Mouse (Mus musculus) embryonic fibroblast, embryonic 13.5 days (primary cell): ENCODE results near the gene Rtn1. TPM values are rescaled to one million over a fixed set of nuclear protein-coding genes. Genes with fewer than 3 reads are reported as not detected.

ENCODE experiments used
- H3K27ac ChIP-seq: 2 replicates; pipeline ENCODE4 v1.5.1; 2012; ENCODE audit warnings: low read length, control low read depth, inconsistent platforms; ENCODE audit not compliant: insufficient read depth
- H3K4me1 ChIP-seq: 2 replicates; pipeline ENCODE4 v1.6.1; 2011; ENCODE audit warnings: low read length; ENCODE audit not compliant: control insufficient read depth, insufficient read depth
- H3K4me3 ChIP-seq: 2 replicates; pipeline ENCODE4 v1.5.1; 2011; ENCODE audit warnings: mild to moderate bottlenecking, control low read depth, low read length; ENCODE audit not compliant: insufficient read depth
- CTCF ChIP-seq: IDR thresholded peaks from 2 replicates; pipeline ENCODE4 v1.5.1; 2011; ENCODE audit warnings: mild to moderate bottlenecking, control low read depth, low read length, moderate library complexity, borderline replicate concordance; ENCODE audit not compliant: insufficient read depth
- POLR2A ChIP-seq: IDR thresholded peaks from 2 replicates; pipeline ENCODE4 v1.6.1; 2011; ENCODE audit warnings: low read depth, mild to moderate bottlenecking, control low read depth, low read length, moderate library complexity
- polyA plus RNA-seq: library from polyadenylated mRNA; stranded (reverse); fragments of >200 nt; gene quantifications from 2 replicates; pipeline ENCODE4 v1.2.4, GENCODE M21; 2011; ENCODE audit warnings: low read depth; ENCODE audit not compliant: missing spikeins, insufficient read length

Rtn1 gene
- polyA plus RNA-seq, 1 experiment = 0.90 TPM

DNA sequence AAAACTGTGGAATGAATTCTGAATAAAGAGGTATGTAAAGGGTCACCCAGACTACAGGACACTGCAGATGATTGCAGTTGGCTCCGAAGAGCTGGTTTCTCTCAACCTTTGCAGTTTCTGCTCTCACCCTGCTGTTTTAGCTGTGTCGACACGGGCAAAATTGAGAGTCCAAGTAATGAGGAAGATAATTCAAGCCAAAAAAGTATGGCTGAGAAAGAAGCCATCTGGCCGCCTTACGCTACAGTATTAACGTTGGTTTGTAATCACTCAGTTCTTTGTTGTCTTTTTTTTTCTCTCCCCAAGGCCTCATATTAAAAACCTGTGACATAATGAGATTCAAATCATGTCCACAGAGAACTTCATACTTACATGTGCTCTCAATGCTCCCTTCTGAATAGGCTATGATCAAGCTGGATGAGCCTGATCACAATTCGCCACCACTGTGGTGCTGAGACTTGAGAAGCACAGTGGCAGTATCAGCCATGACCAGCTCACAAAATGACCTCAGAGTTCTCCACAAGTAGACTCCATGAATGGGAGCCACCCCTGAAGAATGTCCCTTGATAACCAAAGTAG lies 76.9 kb downstream of the Rtn1 start:
- no peak overlapping the region for H3K4me3 ChIP-seq
- no peaks in the 10 kb centered on the region for H3K4me1 ChIP-seq
- H3K27ac ChIP-seq = no peak overlapping the region
- TF ChIP-seq CTCF = no peak
- no peak for TF ChIP-seq POLR2A

DNA sequence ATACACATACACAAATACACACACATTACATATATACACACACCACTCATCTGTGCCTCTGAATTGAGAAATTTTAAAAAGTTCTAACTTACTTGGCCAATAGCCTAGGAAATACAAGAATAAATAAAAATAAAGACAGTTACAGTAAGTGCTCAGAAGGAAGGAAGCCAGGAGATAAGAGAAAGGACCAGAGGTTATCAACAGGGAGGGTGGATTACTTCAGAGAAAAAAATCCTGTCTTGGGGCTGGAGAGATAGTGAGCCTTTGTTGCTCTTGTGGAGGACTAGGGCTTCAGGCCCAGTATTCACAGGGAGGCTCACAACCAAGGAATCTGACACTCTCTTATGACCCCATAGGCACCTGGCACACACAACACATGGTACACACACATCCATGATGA lies 82.8 kb downstream of the Rtn1 start:
- Histone ChIP-seq H3K27ac (no peak overlapping the region), H3K4me1 (no peaks in the 10 kb centered on the region), H3K4me3 (no peak overlapping the region)
- no peak for TF ChIP-seq POLR2A
- no peak for TF ChIP-seq CTCF

DNA sequence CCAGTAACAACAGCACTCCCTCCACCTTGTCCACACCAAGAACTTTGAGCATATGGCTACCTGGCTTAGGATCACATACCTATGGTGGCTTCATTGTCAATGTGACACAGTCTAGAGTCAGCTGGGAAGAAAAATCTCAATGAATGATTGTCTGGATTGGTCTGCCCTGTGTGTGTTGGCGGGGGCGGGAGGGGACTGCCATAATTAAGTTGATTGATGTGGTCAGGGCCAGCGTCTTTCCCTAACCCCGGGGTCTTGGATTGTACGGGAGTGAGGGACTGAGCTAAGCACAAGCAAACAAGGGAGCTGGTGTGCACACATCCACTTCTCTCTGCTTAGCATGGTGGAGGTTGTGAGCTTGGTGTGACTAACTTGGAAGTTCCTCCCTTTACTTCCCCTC lies 83.8 kb downstream of the Rtn1 start:
- Histone ChIP-seq H3K4me1 (no peaks in the 10 kb centered on the region), H3K27ac (no peak overlapping the region), H3K4me3 (no peak overlapping the region)
- TF ChIP-seq POLR2A (no peak), CTCF (no peak)

DNA sequence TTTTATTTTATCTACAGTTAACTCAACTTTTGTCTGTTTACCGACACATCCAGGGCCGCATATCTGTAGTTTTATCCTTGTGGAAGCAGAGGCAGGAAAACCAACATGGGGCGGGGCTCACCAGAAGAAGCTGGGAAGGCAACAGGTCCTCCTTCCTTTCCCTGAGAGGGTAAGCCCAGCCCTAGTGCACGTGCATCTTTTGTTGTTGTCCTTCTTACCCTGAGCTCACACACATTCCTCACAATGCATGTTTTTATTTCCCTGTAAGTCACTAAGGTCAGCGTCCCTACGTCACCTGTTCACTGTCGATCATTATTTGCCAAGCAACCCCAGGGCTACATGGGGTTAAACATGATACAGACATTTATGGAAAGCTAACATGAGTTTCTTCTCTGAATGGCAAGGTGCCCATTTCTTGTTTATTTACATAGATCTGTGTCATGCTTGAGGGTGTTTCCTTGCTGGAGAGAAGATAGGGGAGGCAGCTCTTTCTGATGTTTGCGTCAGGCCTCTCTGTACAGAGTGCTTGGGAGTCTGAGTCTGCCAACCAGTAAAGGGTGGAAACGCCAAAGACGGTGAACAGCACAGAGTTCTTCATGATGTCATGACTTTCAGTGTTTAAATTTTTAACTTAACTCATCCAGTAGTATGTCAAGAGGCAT lies 84.5 kb downstream of the Rtn1 start:
- TF ChIP-seq POLR2A (no peak), CTCF (no peak)
- Histone ChIP-seq H3K4me1 (no peaks in the 10 kb centered on the region), H3K27ac (no peak overlapping the region), H3K4me3 (no peak overlapping the region)

DNA sequence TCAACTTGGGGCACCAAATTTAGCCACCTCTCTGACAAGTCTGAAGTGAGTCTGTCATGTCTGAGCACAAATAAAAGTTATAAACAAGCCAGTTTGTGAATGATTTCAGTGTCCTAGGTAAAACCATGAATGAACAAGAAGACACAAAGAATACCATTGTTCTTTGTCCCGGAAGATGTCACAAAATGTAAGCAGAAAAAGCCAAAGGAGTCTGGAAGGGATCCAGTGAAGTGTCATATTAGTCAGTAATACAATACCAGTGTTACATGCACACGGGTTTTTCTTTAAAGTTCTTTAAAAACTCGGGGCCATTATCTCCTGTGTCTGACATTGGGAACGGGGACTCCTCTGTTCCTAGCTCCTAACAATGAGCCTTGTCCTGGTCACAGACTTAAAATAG lies 85.1 kb downstream of the Rtn1 start:
- Histone ChIP-seq H3K27ac (no peak overlapping the region), H3K4me1 (no peaks in the 10 kb centered on the region), H3K4me3 (no peak overlapping the region)
- no peak for TF ChIP-seq POLR2A
- no peak for TF ChIP-seq CTCF

DNA sequence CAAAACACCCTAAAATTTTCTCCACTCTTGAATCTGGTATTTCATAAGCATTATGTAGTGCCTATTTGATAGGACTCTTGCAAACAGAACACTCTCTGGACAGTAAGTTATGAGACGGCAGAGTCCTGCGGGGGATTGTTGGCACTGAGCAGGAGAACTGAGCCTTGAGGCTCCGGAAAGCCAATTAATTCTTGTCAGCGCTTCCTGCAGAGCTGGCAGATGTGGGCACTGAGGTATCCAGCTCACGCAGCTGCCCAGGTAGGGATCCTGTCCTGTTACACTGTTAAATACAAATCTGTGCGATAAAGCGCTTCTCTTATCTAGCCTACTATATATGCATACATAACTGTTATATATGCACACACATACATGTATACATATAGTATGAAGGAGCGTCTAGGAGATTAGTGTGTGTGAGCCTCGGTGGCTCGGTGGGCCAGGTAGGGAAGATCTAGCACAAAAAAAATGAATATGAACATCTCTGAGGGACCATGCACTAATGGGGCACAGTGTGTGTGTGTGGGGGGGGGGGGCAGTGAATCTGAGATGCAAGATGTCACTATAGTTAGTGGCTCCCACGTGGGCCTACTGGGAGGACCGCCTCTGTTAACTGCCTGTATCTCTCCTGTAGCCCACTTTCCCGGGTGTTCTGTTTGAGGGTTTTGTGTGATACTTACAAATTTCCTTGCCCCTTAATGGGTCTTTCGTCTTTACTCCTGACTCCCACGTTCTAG lies 93.0 kb downstream of the Rtn1 start:
- Histone ChIP-seq H3K4me1 (no peaks in the 10 kb centered on the region), H3K27ac (no peak overlapping the region), H3K4me3 (no peak overlapping the region)
- TF ChIP-seq POLR2A (no peak), CTCF (no peak)

DNA sequence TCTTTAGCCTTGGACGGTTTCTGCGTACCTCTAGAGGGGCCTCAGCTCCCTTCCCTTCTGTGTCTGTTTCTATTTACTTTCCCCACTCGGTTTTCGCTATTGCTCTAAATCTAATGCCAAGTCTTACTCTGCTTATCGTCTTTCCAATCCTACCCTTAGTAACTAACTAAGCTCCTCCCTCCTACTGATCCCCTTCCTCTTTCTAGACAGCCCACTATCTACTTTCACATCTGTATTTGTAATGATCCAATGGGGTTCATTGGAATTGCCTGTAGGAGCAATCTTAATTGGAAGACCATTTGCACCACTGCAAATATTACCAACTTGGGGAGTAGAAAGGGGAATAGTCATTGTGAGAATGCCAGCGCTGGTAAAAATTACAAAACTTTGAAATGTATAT lies 98.0 kb downstream of the Rtn1 start:
- no peaks in the 10 kb centered on the region for H3K4me1 ChIP-seq
- no peak overlapping the region for H3K4me3 ChIP-seq
- TF ChIP-seq POLR2A (no peak), CTCF (no peak)

DNA sequence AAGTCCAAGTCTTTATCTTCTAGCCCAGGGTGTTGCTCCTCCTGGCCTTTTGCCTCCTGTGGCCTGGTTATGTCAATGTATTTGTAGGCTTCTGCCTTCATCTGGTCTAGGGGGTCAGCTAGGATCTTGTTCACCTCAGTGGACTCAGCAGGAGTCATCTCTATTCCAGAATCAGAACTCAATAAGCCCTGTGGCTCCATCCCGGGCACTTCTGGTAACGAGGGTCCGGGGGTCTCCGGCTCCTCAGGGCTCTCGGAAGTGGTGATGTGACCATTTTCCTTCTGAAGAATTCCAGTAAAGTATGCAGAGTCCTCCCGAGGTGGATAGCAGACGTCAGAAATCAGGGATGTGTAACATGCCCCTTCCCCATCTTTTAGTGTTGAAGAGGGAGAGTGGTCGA lies 100.3 kb downstream of the Rtn1 start:
- Histone ChIP-seq H3K4me3 (no peak overlapping the region), H3K4me1 (no peaks in the 10 kb centered on the region), H3K27ac (no peak overlapping the region)
- TF ChIP-seq POLR2A (no peak), CTCF (no peak)

More for the DNA sequence above, 98.0 kb downstream of the Rtn1 start:
- H3K27ac ChIP-seq = no peak overlapping the region

DNA sequence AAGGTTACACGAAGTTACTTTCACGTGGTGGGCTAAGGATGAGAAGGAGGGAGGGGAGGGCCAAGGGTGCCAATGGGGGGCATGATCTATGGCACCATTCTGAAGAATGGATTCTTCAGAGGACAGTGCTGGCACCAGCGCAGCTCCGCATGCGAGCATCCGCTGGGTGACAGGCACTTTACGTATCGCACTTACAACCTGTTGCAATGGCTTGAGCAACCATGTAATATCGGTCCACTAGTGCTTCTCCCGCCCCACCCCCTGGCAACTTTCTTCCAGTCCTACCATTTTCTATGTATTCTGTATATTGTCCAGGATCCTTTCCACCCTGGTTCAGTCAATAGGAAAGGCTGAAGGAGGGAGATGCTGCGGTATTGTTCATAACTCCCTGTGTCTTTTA lies 102.6 kb downstream of the Rtn1 start:
- TF ChIP-seq CTCF (no peak), POLR2A (no peak)
- Histone ChIP-seq H3K4me3 (no peak overlapping the region), H3K4me1 (no peaks in the 10 kb centered on the region), H3K27ac (no peak overlapping the region)

DNA sequence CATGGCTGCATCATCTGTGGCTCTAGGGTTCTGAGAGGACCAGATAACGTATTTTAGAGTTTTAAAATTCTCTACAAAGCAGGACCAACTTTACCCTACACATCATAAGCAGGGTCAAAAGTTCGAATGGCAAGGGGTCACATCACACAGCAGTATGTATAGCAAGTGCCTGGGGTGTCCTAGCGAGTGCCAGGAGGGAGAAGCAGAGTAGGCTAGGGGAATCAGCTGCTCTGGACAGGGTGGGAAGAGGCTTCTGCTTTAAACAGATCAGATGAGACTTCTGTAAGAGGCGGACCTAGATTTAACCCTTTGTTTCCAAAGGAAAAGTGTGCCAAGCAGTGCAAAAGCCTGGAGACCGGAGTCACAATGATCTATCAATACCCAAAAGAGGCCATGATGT lies 103.4 kb downstream of the Rtn1 start:
- TF ChIP-seq POLR2A (no peak), CTCF (no peak)
- no peak overlapping the region for H3K4me3 ChIP-seq
- no peaks in the 10 kb centered on the region for H3K4me1 ChIP-seq
- H3K27ac ChIP-seq = no peak overlapping the region
